Mouse (Mus musculus): ENCODE results near the gene Sdr9c7. TPM values are rescaled to one million over a fixed set of nuclear protein-coding genes. Genes with fewer than 3 reads are reported as not detected.

Gene Sdr9c7
- total RNA-seq, 1 experiment from 2014 or later, result not detected

- no peak for ATAC-seq (replicated peaks; ENCODE audit: low read depth, poor library complexity, severe bottlenecking)
Measured at GRCm38 (mm10) chr10:127955034-127955433, 56.7 kb downstream of the Sdr9c7 start.

- ATAC-seq (replicated peaks; ENCODE audit: low read depth, poor library complexity, severe bottlenecking), result peak; percentile 69
Measured at GRCm38 (mm10) chr10:127956168-127956816, 58.0 kb downstream of the Sdr9c7 start.

- ATAC-seq (replicated peaks; ENCODE audit: low read depth, poor library complexity, severe bottlenecking), result no peak
Measured at GRCm38 (mm10) chr10:127959161-127959679, 60.9 kb downstream of the Sdr9c7 start.

Other genes starting within 250 kb of the Sdr9c7 start
- 20.8 and 22.6 TPM in 2 replicates for gene Nemp1, start 231.6 kb upstream of the Sdr9c7 start, total RNA-seq (2017)
- gene Nab2, start 229.9 kb upstream of the Sdr9c7 start, total RNA-seq (2017), result 5.7 and 6.8 TPM in 2 replicates
- not detected in 2 replicates for gene Myo1a, start 193.3 kb upstream of the Sdr9c7 start, total RNA-seq (2017)
- 0.68 TPM in 1 of 2 replicates, not detected in the other for gene Tac2, start 174.0 kb upstream of the Sdr9c7 start, total RNA-seq (2017)
- 4.7 and 5.0 TPM in 2 replicates for gene Zbtb39, start 159.0 kb upstream of the Sdr9c7 start, total RNA-seq (2017)
- gene Gpr182, start 146.8 kb upstream of the Sdr9c7 start, total RNA-seq (2017), result not detected in 2 replicates
- not detected in 2 replicates for gene Rdh1, start 138.8 kb upstream of the Sdr9c7 start, total RNA-seq (2017)
- gene Rdh16f1, start 138.7 kb upstream of the Sdr9c7 start, total RNA-seq (2017), result not detected in 2 replicates
- gene Rdh9, start 122.1 kb upstream of the Sdr9c7 start, total RNA-seq (2017), result not detected in 2 replicates
- gene Rdh16, start 97.4 kb upstream of the Sdr9c7 start, total RNA-seq (2017), result not detected in 2 replicates
- not detected in 2 replicates for gene Rdh19, start 48.6 kb upstream of the Sdr9c7 start, total RNA-seq (2017)
- gene Rdh16f2, start 32.0 kb upstream of the Sdr9c7 start, total RNA-seq (2017), result not detected in 2 replicates
- not detected in 2 replicates for gene Rdh7, start 9.7 kb upstream of the Sdr9c7 start, total RNA-seq (2017)
- gene Hsd17b6, start 109.1 kb downstream of the Sdr9c7 start, total RNA-seq (2017), result not detected in 2 replicates
- 97.8 and 136 TPM in 2 replicates for gene Prim1, start 116.7 kb downstream of the Sdr9c7 start, total RNA-seq (2017)
- 2,465 and 2,478 TPM in 2 replicates for gene Naca, start 137.1 kb downstream of the Sdr9c7 start, total RNA-seq (2017)
- 326 and 357 TPM in 2 replicates for gene Ptges3, start 160.4 kb downstream of the Sdr9c7 start, total RNA-seq (2017)
- 2,255 and 2,427 TPM in 2 replicates for gene Atp5b, start 184.8 kb downstream of the Sdr9c7 start, total RNA-seq (2017)
- gene Baz2a, start 193.1 kb downstream of the Sdr9c7 start, total RNA-seq (2017), result 14.4 and 23.1 TPM in 2 replicates